Comparison of ENCODE assay signal across 8 mouse cellular contexts in genomic region chr1:193702707-193703419, GRCm38 (mm10).
DNase-seq lines count a peak whose midpoint lies in the region; ATAC-seq lines count a peak whose summit lies in the region.

No protein-coding gene starts in this region.

- no peaks in the 10 kb centered on the region for H3K27me3 ChIP-seq in limb, embryonic 11.5 days (ENCODE audit: control insufficient read depth, insufficient read depth, low read length)
- no peaks in the 10 kb centered on the region for H3K27me3 ChIP-seq in midbrain, embryonic 15.5 days (replicated peaks)

- DNase-seq in urinary bladder, adult 18-20 months (ENCODE audit: low spot score in 2 of 2), result peak; percentile 3 to 25
- no peak for DNase-seq in urinary bladder, postnatal 4 days (ENCODE audit: low spot score in 2 of 2)
- peak; percentile 59 for DNase-seq in cerebellum, adult 9-10 months
- DNase-seq in forelimb bud, embryonic 11.5 days (ENCODE audit: low read depth, low spot score), result peak; percentile 47
- DNase-seq in hindlimb bud, embryonic 11.5 days (ENCODE audit: extremely low spot score, low read depth, low spot score), result peak; percentile 50
- DNase-seq in limb, embryonic 11.5 days (ENCODE audit: low spot score), result peak; percentile 76
- peak; percentile 22 for DNase-seq in telencephalon, adult 2 months (ENCODE audit: low read depth, low spot score)

- peak overlapping the region; percentile 10; the same call in 1 of the 2 replicates for H3K4me2 ChIP-seq in limb, embryonic 11.5 days (ENCODE audit: low read depth, severe bottlenecking)
- peak overlapping the region; percentile 54 for H3K4me2 ChIP-seq in midbrain, embryonic 15.5 days

- H3K9ac ChIP-seq in limb, embryonic 11.5 days (ENCODE audit: low read length), result no peak overlapping the region
- H3K9ac ChIP-seq in midbrain, embryonic 15.5 days, result peak overlapping the region; percentile 35

- 34% methylated on average over 15 of the region's 15 CpGs for WGBS in limb, embryonic 11.5 days
- WGBS in midbrain, embryonic 15.5 days, result 10% methylated on average over 15 of the region's 15 CpGs

- ATAC-seq in limb, embryonic 11.5 days (ENCODE audit: insufficient number of reproducible peaks, low FRiP score, low TSS enrichment, low read depth), result no peak
- ATAC-seq in midbrain, embryonic 15.5 days (replicated peaks), result peak; percentile 51

- H3K4me1 ChIP-seq in limb, embryonic 11.5 days (ENCODE audit: control insufficient read depth, insufficient read depth, low read length), result 0 out of 2 replicates have a peak, but pooled peaks cover 2% of the 10 kb centered on the region
- H3K4me1 ChIP-seq in midbrain, embryonic 15.5 days, result peaks cover 19% of the 10 kb centered on the region

- H3K36me3 ChIP-seq in limb, embryonic 11.5 days (ENCODE audit: control insufficient read depth, insufficient read depth, low read length), result no peaks in the 10 kb centered on the region
- H3K36me3 ChIP-seq in midbrain, embryonic 15.5 days (replicated peaks), result no peaks in the 10 kb centered on the region

- H3K4me3 ChIP-seq in limb, embryonic 11.5 days (ENCODE audit: low read depth, low read length), result no peak overlapping the region
- peak overlapping the region; percentile 29 for H3K4me3 ChIP-seq in midbrain, embryonic 15.5 days

- H3K9me3 ChIP-seq in limb, embryonic 11.5 days (ENCODE audit: control insufficient read depth, low read length), result no peaks in the 10 kb centered on the region
- H3K9me3 ChIP-seq in midbrain, embryonic 15.5 days, result no peaks in the 10 kb centered on the region

- no peak overlapping the region for H3K27ac ChIP-seq in limb, embryonic 11.5 days (replicated peaks; ENCODE audit: low read depth, low read length)
- no peak overlapping the region for H3K27ac ChIP-seq in midbrain, embryonic 15.5 days

Comparison
In these comparisons a context has a peak if more than half of its experiments do, and no peak if none do; other contexts are left out.
1. DNase-seq: peak in urinary bladder, adult 18-20 months (2 of 2), cerebellum, adult 9-10 months (single experiment), forelimb bud, embryonic 11.5 days (single experiment), hindlimb bud, embryonic 11.5 days (single experiment), limb, embryonic 11.5 days (single experiment) and telencephalon, adult 2 months (single experiment); none in urinary bladder, postnatal 4 days (0 of 2).